17 mouse cellular contexts compared by ENCODE assay signal in the genomic region with DNA sequence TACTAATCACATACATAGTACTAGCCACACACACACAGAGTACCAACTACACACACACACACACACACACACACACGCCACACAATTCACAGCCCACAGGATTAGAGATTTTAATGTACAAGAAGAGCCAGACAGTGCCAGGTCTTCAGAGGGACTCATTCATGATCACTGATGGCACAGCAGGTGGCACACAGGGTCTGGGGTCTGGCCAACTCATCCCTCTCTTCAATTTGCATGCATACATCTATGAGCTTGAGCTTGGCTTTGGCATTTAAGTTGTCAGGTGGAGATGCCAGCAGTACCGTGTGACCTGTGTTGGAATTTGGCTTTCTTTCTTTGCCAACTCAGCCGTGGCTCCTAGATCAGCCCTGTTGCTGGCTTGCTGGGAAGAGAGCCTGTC.
"Had no signal": no experiment of that assay in that cellular context is flagged by ENCODE, and none has a peak within 500 bp of the region (broad histone marks: within the 10 kb centered on the region; RNA-seq: fewer than 3 reads in every experiment).

No protein-coding gene starts in this region.

- H3K4me3 ChIP-seq: lung, embryonic 15.5 days; megakaryocyte, embryonic 14.5 days; midbrain, embryonic 13.5 days; midbrain, embryonic 15.5 days; neural tube, embryonic 12.5 days; stomach, embryonic 15.5 days had no signal

- H3K4me2 ChIP-seq: lung, embryonic 15.5 days; midbrain, embryonic 11.5 days; midbrain, embryonic 13.5 days; midbrain, embryonic 15.5 days; neural tube, embryonic 12.5 days; stomach, embryonic 15.5 days had no signal

- H3K4me1 ChIP-seq: lung, embryonic 15.5 days; megakaryocyte, embryonic 14.5 days; midbrain, embryonic 15.5 days; stomach, embryonic 15.5 days had no signal

- H3K27ac ChIP-seq: lung, embryonic 15.5 days; macrophage; midbrain, embryonic 13.5 days; midbrain, embryonic 15.5 days; neural tube, embryonic 12.5 days; stomach, embryonic 15.5 days; stomach, postnatal 0 days had no signal

- DNase-seq: lung, adult 2 months; lung, postnatal 14 days; lung, postnatal 36 days; right cerebral cortex, postnatal 14 days; thymus, adult 2 months; thymus, postnatal 25 days; thymus, postnatal 4 days had no signal

- H3K36me3 ChIP-seq: lung, embryonic 15.5 days; midbrain, embryonic 13.5 days; midbrain, embryonic 15.5 days; neural tube, embryonic 12.5 days; stomach, embryonic 15.5 days had no signal

- H3K9me3 ChIP-seq: lung, embryonic 15.5 days; midbrain, embryonic 13.5 days; midbrain, embryonic 15.5 days; neural tube, embryonic 12.5 days; stomach, embryonic 15.5 days had no signal

- H3K27me3 ChIP-seq: lung, embryonic 15.5 days; megakaryocyte, embryonic 14.5 days; midbrain, embryonic 13.5 days; neural tube, embryonic 12.5 days; stomach, embryonic 15.5 days had no signal

- ATAC-seq: lung, postnatal 0 days; midbrain, embryonic 15.5 days had no signal

- H3K9ac ChIP-seq: lung, embryonic 15.5 days; midbrain, embryonic 13.5 days; midbrain, embryonic 15.5 days; neural tube, embryonic 12.5 days; stomach, embryonic 15.5 days had no signal
